Mouse (Mus musculus) testis, adult 2 months (tissue): ENCODE measurements around the gene Ehf. TPM values are rescaled to one million over a fixed set of nuclear protein-coding genes. Genes with fewer than 3 reads are reported as not detected.

Source experiments
- H3K27ac ChIP-seq: fragments of 200-500 bp; 2 replicates; pipeline ENCODE4 v1.5.1; 2012; ENCODE audit warnings: low read depth, low read length; ENCODE audit not compliant: control insufficient read depth, insufficient read depth
- H3K27me3 ChIP-seq: fragments of 200-500 bp; 2 replicates; pipeline ENCODE4 v1.6.1; 2012; ENCODE audit warnings: mild to moderate bottlenecking, low read length, moderate library complexity; ENCODE audit not compliant: control insufficient read depth, insufficient read depth
- H3K36me3 ChIP-seq: fragments of 200-500 bp; 2 replicates; pipeline ENCODE4 v1.6.1; 2012; ENCODE audit warnings: mild to moderate bottlenecking, low read length; ENCODE audit not compliant: control insufficient read depth, insufficient read depth
- H3K4me1 ChIP-seq: fragments of 200-500 bp; 2 replicates; pipeline ENCODE4 v1.6.1; 2012; ENCODE audit warnings: low read length; ENCODE audit not compliant: control insufficient read depth, insufficient read depth
- H3K4me3 ChIP-seq: fragments of 200-500 bp; 2 replicates; pipeline ENCODE4 v1.5.1; 2012; ENCODE audit warnings: low read depth, mild to moderate bottlenecking, low read length, moderate library complexity, mixed read lengths; ENCODE audit not compliant: control insufficient read depth
- CTCF ChIP-seq: fragments of 200-500 bp; IDR thresholded peaks from 2 replicates; pipeline ENCODE4 v1.5.1; 2012; ENCODE audit warnings: low read depth, mild to moderate bottlenecking, inconsistent platforms, low read length, moderate library complexity; ENCODE audit not compliant: control insufficient read depth, insufficient read depth, insufficient replicate concordance
- POLR2A ChIP-seq: fragments of 200-500 bp; IDR thresholded peaks from 2 replicates; pipeline ENCODE4 v1.6.1; 2012; ENCODE audit warnings: low read depth, mild to moderate bottlenecking, inconsistent platforms, low read length, moderate library complexity; ENCODE audit not compliant: control insufficient read depth
- polyA plus RNA-seq: library from polyadenylated mRNA; depleted of rRNA; stranded (reverse); fragments of >200 nt; gene quantifications from 2 replicates; pipeline ENCODE4 v1.2.3, GENCODE M21; 2012

The Ehf gene
- polyA plus RNA-seq, 1 experiment: 0.41 TPM

- TF ChIP-seq POLR2A (no peak), CTCF (no peak)
- H3K4me3 ChIP-seq: no peak overlapping the region
Observed at GRCm38 (mm10) chr2:103337370-103337769, 34.3 kb upstream of the Ehf start.

DNA sequence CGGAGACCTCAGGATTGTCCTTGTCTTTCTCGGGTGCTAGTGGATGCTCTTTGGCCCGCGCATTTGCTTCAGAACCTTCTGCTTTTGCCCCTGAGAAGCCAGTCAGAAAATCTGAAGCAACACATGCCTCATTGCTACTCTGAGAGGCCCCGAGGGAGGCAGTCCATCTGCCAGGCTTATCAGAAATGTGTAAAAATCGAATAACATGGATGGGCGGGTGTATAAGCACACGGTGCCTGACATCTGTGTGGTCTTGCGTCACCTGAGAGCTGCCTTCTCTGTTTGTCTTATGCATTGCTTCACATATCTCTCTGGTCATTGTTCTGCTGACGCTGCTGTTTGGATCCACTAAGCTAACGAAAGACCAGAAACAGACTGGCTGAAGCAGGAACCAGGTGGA is 33.5 kb upstream of the Ehf start:
- Histone ChIP-seq H3K27me3 (no peaks in the 10 kb centered on the region), H3K27ac (no peak overlapping the region), H3K36me3 (no peaks in the 10 kb centered on the region), H3K4me1 (no peaks in the 10 kb centered on the region), H3K4me3 (no peak overlapping the region)
- no peak for TF ChIP-seq CTCF
- no peak for TF ChIP-seq POLR2A

More at GRCm38 (mm10) chr2:103337370-103337769, 34.3 kb upstream of the Ehf start:
- no peaks in the 10 kb centered on the region for H3K27me3 ChIP-seq
- no peaks in the 10 kb centered on the region for H3K4me1 ChIP-seq
- no peaks in the 10 kb centered on the region for H3K36me3 ChIP-seq
- no peak overlapping the region for H3K27ac ChIP-seq

DNA sequence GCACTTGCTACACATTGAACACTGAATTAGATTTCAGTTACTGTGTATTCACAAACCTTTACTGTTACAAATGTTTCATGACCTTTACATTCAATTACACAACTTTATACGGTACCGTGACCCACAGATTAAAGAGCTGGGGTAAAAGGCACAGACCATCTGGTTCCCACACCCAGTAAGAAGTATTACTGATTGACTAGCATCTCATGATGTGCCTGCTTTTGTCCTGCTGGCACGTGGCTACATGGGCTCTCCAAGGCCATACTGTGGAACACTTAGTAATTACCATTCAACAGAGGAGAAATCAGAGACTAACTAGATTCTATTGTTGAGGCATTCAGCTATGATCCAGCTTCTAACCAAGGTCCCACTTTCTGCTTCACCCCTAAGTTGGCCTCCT is 32.9 kb upstream of the Ehf start:
- Histone ChIP-seq H3K27ac (no peak overlapping the region), H3K4me1 (no peaks in the 10 kb centered on the region), H3K36me3 (no peaks in the 10 kb centered on the region), H3K4me3 (no peak overlapping the region), H3K27me3 (no peaks in the 10 kb centered on the region)
- TF ChIP-seq CTCF (no peak), POLR2A (no peak)

- no peaks in the 10 kb centered on the region for H3K4me1 ChIP-seq
- no peaks in the 10 kb centered on the region for H3K36me3 ChIP-seq
- TF ChIP-seq POLR2A (no peak), CTCF (no peak)
- no peak overlapping the region for H3K27ac ChIP-seq
- no peaks in the 10 kb centered on the region for H3K27me3 ChIP-seq
- no peak overlapping the region for H3K4me3 ChIP-seq
Observed at GRCm38 (mm10) chr2:103331666-103332191, 28.7 kb upstream of the Ehf start.

DNA sequence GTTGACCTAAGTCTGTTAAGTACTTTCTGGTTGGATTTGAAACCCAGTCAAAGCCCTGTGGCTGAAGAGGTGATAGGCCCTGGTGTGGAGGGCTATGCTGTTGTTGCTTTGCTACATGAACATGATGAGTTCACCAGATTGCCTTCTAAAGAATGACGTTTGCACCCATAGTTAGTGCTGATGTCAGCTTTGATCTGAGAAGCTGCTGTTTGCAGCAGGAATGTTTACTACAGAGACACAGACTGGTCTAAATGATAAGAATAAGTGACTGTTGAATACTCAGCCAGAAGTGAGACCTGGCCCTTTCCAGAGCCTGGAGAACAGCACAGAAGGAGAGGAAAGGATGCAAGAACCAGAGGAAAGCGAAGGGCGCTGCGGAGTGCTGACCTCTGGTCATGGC is 25.7 kb upstream of the Ehf start:
- TF ChIP-seq POLR2A (no peak), CTCF (no peak)
- H3K27ac ChIP-seq: no peak overlapping the region
- no peaks in the 10 kb centered on the region for H3K36me3 ChIP-seq

GRCm38 (mm10) chr2:103325301-103326048 is 22.4 kb upstream of the Ehf start:
- H3K4me3 ChIP-seq: no peak overlapping the region
- no peaks in the 10 kb centered on the region; the same call in 1 of the 2 replicates for H3K4me1 ChIP-seq
- no peak overlapping the region for H3K27ac ChIP-seq
- TF ChIP-seq POLR2A (no peak), CTCF (no peak)
- no peaks in the 10 kb centered on the region for H3K36me3 ChIP-seq
- H3K27me3 ChIP-seq: no peaks in the 10 kb centered on the region

More for the DNA sequence above, 25.7 kb upstream of the Ehf start:
- Histone ChIP-seq H3K27me3 (no peaks in the 10 kb centered on the region), H3K4me3 (no peak overlapping the region), H3K4me1 (no peaks in the 10 kb centered on the region; the same call in 1 of the 2 replicates)

GRCm38 (mm10) chr2:103324320-103324719 is 21.2 kb upstream of the Ehf start:
- no peaks in the 10 kb centered on the region for H3K27me3 ChIP-seq
- no peak overlapping the region for H3K27ac ChIP-seq
- no peaks in the 10 kb centered on the region for H3K36me3 ChIP-seq
- no peak overlapping the region for H3K4me3 ChIP-seq
- H3K4me1 ChIP-seq: no peaks in the 10 kb centered on the region; the same call in 1 of the 2 replicates
- TF ChIP-seq POLR2A (no peak), CTCF (no peak)
